ENCODE assay signal across 9 mouse cellular contexts in the genomic region with DNA sequence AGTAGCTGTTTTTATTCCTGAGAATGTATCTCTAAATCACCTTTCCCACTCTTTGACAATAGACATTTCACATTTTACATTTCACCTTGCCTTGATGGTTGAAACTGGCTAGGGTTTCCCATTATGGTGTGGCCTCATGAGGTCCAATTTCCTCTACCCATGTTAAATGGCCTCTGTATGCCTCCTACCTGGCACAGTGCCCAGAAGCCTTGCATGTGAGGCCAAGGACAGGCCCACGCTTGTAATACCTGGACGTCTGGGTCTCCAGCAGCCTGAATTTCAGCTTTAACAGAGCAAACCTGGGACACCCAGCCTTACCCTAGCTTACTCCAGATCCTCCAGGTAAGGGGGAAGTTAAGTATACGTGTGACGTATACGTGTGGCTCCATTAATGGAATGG. TPM values are rescaled to one million over a fixed set of nuclear protein-coding genes. Genes with fewer than 3 reads are reported as not detected.
DNase-seq lines count a peak whose midpoint lies in the region; ATAC-seq lines count a peak whose summit lies in the region.
"Had no signal": no experiment of that assay in that cellular context is flagged by ENCODE, and none has a peak within 500 bp of the region (broad histone marks: within the 10 kb centered on the region; RNA-seq: fewer than 3 reads in every experiment).

No protein-coding gene starts in this region.

- WGBS in kidney, embryonic 15.5 days: 54% methylated on average over 5 of the region's 5 CpGs

- H3K4me1 ChIP-seq in kidney, embryonic 15.5 days: peaks cover 44% of the 10 kb centered on the region

- peak overlapping the region; percentile 50 for H3K4me2 ChIP-seq in kidney, embryonic 15.5 days

- H3K9ac ChIP-seq in kidney, embryonic 15.5 days: no peak overlapping the region

- H3K4me3 ChIP-seq in kidney, embryonic 15.5 days (replicated peaks): peak overlapping the region; percentile 34
- H3K4me3 ChIP-seq: myocyte had no signal

- DNase-seq in adrenal gland, adult 2 months: peak; percentile 24
- no peak for DNase-seq in adrenal gland, adult 18-20 months (ENCODE audit: low spot score in 2 of 2)
- peak; percentile 37 for DNase-seq in MN1 (ENCODE audit: low spot score)
- DNase-seq in lung, postnatal 25 days (ENCODE audit: low spot score): peak; percentile 31
- no peak for DNase-seq in thymus, postnatal 10 days (ENCODE audit: low spot score in 2 of 2)
- no peak for DNase-seq in yolk sac, embryonic 10.5 days (ENCODE audit: low spot score)

- H3K27ac ChIP-seq in kidney, embryonic 15.5 days: peak overlapping the region; percentile 92

- H3K27me3 ChIP-seq in kidney, embryonic 15.5 days: 0 out of 2 replicates have a peak, but pooled peaks cover under 1% of the 10 kb centered on the region

- H3K9me3 ChIP-seq in kidney, embryonic 15.5 days (replicated peaks): no peaks in the 10 kb centered on the region

- H3K36me3 ChIP-seq in kidney, embryonic 15.5 days: no peaks in the 10 kb centered on the region

- peak; percentile 78 for ATAC-seq in kidney, embryonic 15.5 days (replicated peaks; ENCODE audit: low FRiP score)
- no peak for ATAC-seq in frontal cortex, adult (ENCODE audit: low TSS enrichment)

RNA-seq across cellular contexts. Expression of gene Ttll10, which starts 24.1 kb away (rescaled TPM):
- total RNA-seq in adrenal gland, adult 2 months (2021): under 1 TPM in 1 of 2 experiments, not detected in 1; 0.21 TPM
- polyA plus RNA-seq in adrenal gland, adult 2 months (2012; rRNA removed): 0.13 and 0.19 TPM in 2 replicates
- total RNA-seq in adrenal gland, adult 18-20 months (2021): under 1 TPM in 1 of 2 experiments, not detected in 1; 0.35 TPM
- 7.8 TPM in 2 replicates for polyA plus RNA-seq in kidney, embryonic 15.5 days (2015; fragmentation: Nextera tagmentation; extraction: Ambion mirVana)
- polyA plus RNA-seq: myocyte had no signal

RNA-seq across cellular contexts. Expression of gene 9430015G10Rik, which starts 26.4 kb away (rescaled TPM):
- 1 to 10 TPM; 5.7 to 9.6 TPM for total RNA-seq in adrenal gland, adult 2 months (2021)
- 14.6 and 15.6 TPM in 2 replicates for polyA plus RNA-seq in adrenal gland, adult 2 months (2012; rRNA removed)
- total RNA-seq in adrenal gland, adult 18-20 months (2021): 10 to 100 TPM in 1 of 2 experiments, 1 to 10 TPM in 1; 9.6 to 12.9 TPM
- 39.4 and 42.8 TPM in 2 replicates for polyA plus RNA-seq in kidney, embryonic 15.5 days (2015; fragmentation: Nextera tagmentation; extraction: Ambion mirVana)

RNA-seq across cellular contexts. Expression of gene Rnf223, which starts 47.0 kb away (rescaled TPM):
- total RNA-seq in adrenal gland, adult 2 months (2021): under 1 TPM; 0.17 TPM
- 0.34 and 0.46 TPM in 2 replicates for polyA plus RNA-seq in adrenal gland, adult 2 months (2012; rRNA removed)
- under 1 TPM in 1 of 2 experiments, not detected in 1; 0.10 TPM for total RNA-seq in adrenal gland, adult 18-20 months (2021)
- 0.14 and 0.34 TPM in 2 replicates for polyA plus RNA-seq in kidney, embryonic 15.5 days (2015; fragmentation: Nextera tagmentation; extraction: Ambion mirVana)

RNA-seq across cellular contexts. Expression of gene Tnfrsf18, which starts 57.4 kb away (rescaled TPM):
- under 1 TPM in 1 of 2 experiments, not detected in 1; 0.38 TPM for total RNA-seq in adrenal gland, adult 2 months (2021)
- 0.30 and 0.61 TPM in 2 replicates for polyA plus RNA-seq in adrenal gland, adult 2 months (2012; rRNA removed)
- not detected for total RNA-seq in adrenal gland, adult 18-20 months (2021)
- polyA plus RNA-seq in kidney, embryonic 15.5 days (2015; fragmentation: Nextera tagmentation; extraction: Ambion mirVana): 1.7 and 2.4 TPM in 2 replicates

Comparison
In these comparisons a context has a peak if more than half of its experiments do, and no peak if none do; other contexts are left out.
1. DNase-seq: peak in adrenal gland, adult 2 months (single experiment), MN1 (single experiment) and lung, postnatal 25 days (single experiment); none in adrenal gland, adult 18-20 months (0 of 2), thymus, postnatal 10 days (0 of 2) and yolk sac, embryonic 10.5 days (single experiment).